Mouse (Mus musculus) heart, embryonic 11.5 days (tissue): ENCODE measurements around the gene Gdpd5. TPM values are rescaled to one million over a fixed set of nuclear protein-coding genes. Genes with fewer than 3 reads are reported as not detected.
A peak's percentile ranks its signal among the peaks of the same experiment; 100 is the strongest.

Source experiments
- ATAC-seq: fragments of 200-750 bp; cut with Nextera tagmentation; replicated peaks from 2 replicates; pipeline ENCODE4 v1.8.0; 2017; ENCODE audit warnings: moderate library complexity; ENCODE audit not compliant: insufficient number of reproducible peaks, low FRiP score, low TSS enrichment
- H3K27ac ChIP-seq: fragments of 300-500 bp; sonication (generic); 2 replicates; pipeline ENCODE4 v1.5.1; 2014; ENCODE audit warnings: mild to moderate bottlenecking, low read depth, low read length
- H3K27me3 ChIP-seq: fragments of 300-500 bp; sonication (generic); 2 replicates; pipeline ENCODE4 v1.6.1; 2014; ENCODE audit warnings: mild to moderate bottlenecking, low read length, mixed read lengths; ENCODE audit not compliant: control insufficient read depth, insufficient read depth
- H3K36me3 ChIP-seq: fragments of 300-500 bp; sonication (generic); 2 replicates; pipeline ENCODE4 v1.6.1; 2014; ENCODE audit warnings: mild to moderate bottlenecking, low read length, moderate library complexity, mixed read lengths; ENCODE audit not compliant: control insufficient read depth, insufficient read depth
- H3K4me1 ChIP-seq: fragments of 300-500 bp; sonication (generic); 2 replicates; pipeline ENCODE4 v1.6.1; 2014; ENCODE audit warnings: low read length; ENCODE audit not compliant: control insufficient read depth, insufficient read depth
- H3K4me2 ChIP-seq: fragments of 300-500 bp; sonication (generic); 2 replicates; pipeline ENCODE4 v1.6.1; 2014; ENCODE audit warnings: mild to moderate bottlenecking, moderate library complexity
- H3K4me3 ChIP-seq: fragments of 300-500 bp; sonication (generic); 2 replicates; pipeline ENCODE4 v1.5.1; 2014; ENCODE audit warnings: low read depth, low read length
- H3K9ac ChIP-seq: fragments of 300-500 bp; sonication (generic); 2 replicates; pipeline ENCODE4 v1.6.1; 2014; ENCODE audit warnings: mild to moderate bottlenecking, low read depth, low read length, moderate library complexity
- H3K9me3 ChIP-seq: fragments of 300-500 bp; sonication (generic); replicated peaks from 2 replicates; pipeline ENCODE4 v1.6.1; 2016; ENCODE audit warnings: low read length; ENCODE audit not compliant: control insufficient read depth
- WGBS: fragments of 180-500 bp; shearing (Covaris S2); extraction: QIAGEN DNeasy Blood & Tissue Kit; methylation state at CpG from one replicate; pipeline ENCODE4 v1.1.7; 2014; ENCODE audit not compliant: insufficient replicate concordance; 5-methylcytosine and 5-hydroxymethylcytosine counted together
- polyA plus RNA-seq: library from polyadenylated mRNA; unstranded; fragments of >200 nt; fragmentation: Nextera tagmentation; extraction: Ambion mirVana; gene quantifications from 2 replicates; pipeline ENCODE4 v1.2.1, GENCODE M21; 2014

Gdpd5 gene
- polyA plus RNA-seq, 1 experiment from 2014 or later, result 20.8 TPM

- Histone ChIP-seq H3K4me2 (peak overlapping the region; percentile 98), H3K27me3 (no peaks in the 10 kb centered on the region), H3K9ac (peak overlapping the region; percentile 98), H3K27ac (peak overlapping the region; percentile 97), H3K4me1 (peaks cover 56% of the 10 kb centered on the region), H3K9me3 (no peaks in the 10 kb centered on the region), H3K4me3 (peak overlapping the region; percentile 84), H3K36me3 (peaks cover 36% of the 10 kb centered on the region)
- 2% methylated on average over 12 of the region's 12 CpGs for WGBS
- ATAC-seq, result no peak
Observed at GRCm38 (mm10) chr7:99351104-99351801, 30.0 kb upstream of the Gdpd5 start.

GRCm38 (mm10) chr7:99351802-99352517 lies 29.3 kb upstream of the Gdpd5 start:
- Histone ChIP-seq H3K9me3 (no peaks in the 10 kb centered on the region), H3K4me3 (peak overlapping the region; percentile 84), H3K27ac (peak overlapping the region; percentile 97), H3K27me3 (no peaks in the 10 kb centered on the region), H3K9ac (peak overlapping the region; percentile 98), H3K4me1 (peaks cover 63% of the 10 kb centered on the region), H3K36me3 (peaks cover 28% of the 10 kb centered on the region), H3K4me2 (peak overlapping the region; percentile 98)
- no peak; the same call in 1 of the 2 replicates for ATAC-seq
- under 1% methylated on average over 18 of the region's 18 CpGs for WGBS

DNA sequence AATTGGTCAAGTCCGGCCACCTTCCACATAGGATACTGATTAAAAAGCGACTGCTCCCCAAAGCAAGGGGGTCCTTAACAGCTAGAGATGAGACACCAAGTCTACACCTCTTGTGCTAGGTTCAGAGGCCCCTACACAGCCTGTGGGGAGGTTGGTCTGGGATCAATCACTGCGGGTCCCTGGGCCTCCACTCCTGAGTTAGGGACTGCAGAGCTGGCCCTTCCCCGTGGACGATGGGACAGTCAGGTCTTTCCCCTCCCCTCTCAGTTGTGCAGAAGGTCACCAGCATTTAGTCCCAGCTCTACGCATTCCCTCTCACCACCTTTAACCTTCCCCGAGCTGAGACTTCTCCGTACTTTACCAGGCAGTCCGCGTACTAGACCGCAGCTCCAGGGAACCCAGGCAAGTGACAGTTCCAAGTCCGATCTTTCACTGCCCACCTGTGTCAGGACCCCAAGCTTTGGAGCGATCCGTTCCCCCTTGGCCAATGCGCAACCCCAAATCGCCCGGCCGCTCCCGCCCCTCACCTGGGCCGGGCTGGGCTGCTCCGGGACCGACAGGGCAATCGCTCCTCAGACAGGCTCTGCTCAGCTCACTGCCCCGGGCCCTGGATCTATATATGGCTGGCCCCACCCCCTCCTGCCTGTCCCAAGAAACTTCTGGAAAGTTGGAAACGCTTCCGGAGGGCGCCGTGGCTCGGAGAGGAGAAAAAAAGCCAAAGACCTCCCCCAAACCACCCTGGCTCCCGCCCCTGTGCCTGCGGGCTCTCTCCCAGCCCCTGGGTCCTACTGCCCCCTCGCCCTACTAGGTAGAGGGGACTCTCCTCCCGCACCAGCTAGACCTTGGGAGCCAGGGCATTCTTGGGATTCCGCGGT lies 28.5 kb upstream of the Gdpd5 start, which contains the start of gene Serpinh1:
Serpinh1 (minus strand) TSS at position 714 of the 875 bp plus-strand sequence.
- peak; percentile 73 for ATAC-seq
- under 1% methylated on average over 34 of the region's 35 CpGs for WGBS
- peak within 1 kb of the TSS; percentile 97 for H3K27ac ChIP-seq
- no peaks in the 10 kb centered on the region for H3K9me3 ChIP-seq
- no peaks in the 10 kb centered on the region for H3K27me3 ChIP-seq
- H3K4me3 ChIP-seq, result peak within 1 kb of the TSS; percentile 84
- peak within 1 kb of the TSS; percentile 98 for H3K4me2 ChIP-seq
- H3K4me1 ChIP-seq, result peaks cover 71% of the 10 kb centered on the region
- H3K9ac ChIP-seq, result peak within 1 kb of the TSS; percentile 98
- peaks cover 21% of the 10 kb centered on the region for H3K36me3 ChIP-seq

DNA sequence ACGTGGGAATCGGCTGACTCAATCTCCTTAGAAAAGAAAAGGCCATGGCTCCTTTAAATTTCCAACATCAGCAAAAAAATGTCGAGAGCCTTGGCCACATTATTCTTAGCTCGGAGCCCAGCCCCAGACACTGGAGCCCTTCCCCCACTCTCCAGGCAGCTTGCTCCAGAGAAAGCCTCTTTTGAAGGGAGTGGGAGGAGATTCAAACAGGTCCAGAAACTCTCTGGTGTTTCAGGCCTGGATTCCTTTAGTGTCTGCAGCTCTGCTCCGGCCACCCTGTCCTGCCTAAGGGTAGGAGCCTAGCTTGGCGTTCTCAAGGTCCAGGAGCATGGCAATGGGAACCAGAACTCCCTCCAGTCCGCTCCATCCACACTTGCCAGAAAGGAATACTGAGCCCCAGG lies 25.5 kb upstream of the Gdpd5 start:
- peak overlapping the region; percentile 18 for H3K4me3 ChIP-seq
- H3K27ac ChIP-seq, result peak overlapping the region; percentile 100
- ATAC-seq, result no peak
- 8% methylated on average over 7 of the region's 7 CpGs for WGBS
- peak overlapping the region; percentile 64 for H3K9ac ChIP-seq
- H3K36me3 ChIP-seq, result no peaks in the 10 kb centered on the region
- H3K27me3 ChIP-seq, result no peaks in the 10 kb centered on the region
- peaks cover 62% of the 10 kb centered on the region for H3K4me1 ChIP-seq
- H3K4me2 ChIP-seq, result peak overlapping the region; percentile 64
- no peaks in the 10 kb centered on the region for H3K9me3 ChIP-seq

DNA sequence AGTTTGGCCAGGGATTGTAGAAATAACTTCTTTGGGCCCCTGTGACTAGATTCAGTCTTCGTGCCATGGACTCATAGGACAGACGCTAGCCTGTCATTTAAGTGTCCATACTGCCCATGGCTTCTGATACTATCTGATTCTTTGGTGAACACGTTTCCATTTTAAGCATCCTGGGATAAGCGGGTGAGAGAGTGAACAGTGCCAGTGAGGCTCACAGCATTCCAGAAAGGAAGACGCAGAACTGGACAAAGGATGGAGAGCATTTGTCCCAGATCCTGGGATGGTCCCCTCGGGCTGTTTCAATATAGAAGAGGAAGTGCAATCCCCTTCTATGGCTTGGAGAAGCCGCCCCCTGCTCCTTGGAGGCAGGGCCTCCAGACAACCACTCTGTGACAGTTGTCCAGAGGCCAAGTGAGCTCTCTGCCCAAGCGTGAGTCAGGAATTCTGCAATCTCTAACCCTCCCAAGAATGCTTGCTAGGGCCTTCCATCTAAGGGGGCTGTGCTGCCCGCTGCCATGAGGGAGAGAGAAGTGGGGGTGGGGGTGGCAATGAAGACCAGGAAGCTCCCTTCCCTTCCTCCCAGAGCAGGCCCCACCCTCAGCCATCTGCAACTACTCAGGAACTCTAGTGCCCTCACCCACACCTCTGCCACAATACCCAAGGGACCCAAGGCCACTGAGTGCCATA lies 24.8 kb upstream of the Gdpd5 start:
- Histone ChIP-seq H3K9me3 (no peaks in the 10 kb centered on the region), H3K4me3 (peak overlapping the region; percentile 18), H3K9ac (peak overlapping the region; percentile 64), H3K27ac (peak overlapping the region; percentile 100), H3K27me3 (no peaks in the 10 kb centered on the region), H3K36me3 (no peaks in the 10 kb centered on the region), H3K4me2 (peak overlapping the region; percentile 64), H3K4me1 (peaks cover 64% of the 10 kb centered on the region)
- WGBS, result 13% methylated on average over 9 of the region's 9 CpGs
- 0 out of 2 replicates have a peak, but pooled peaks have one; percentile 1 for ATAC-seq

GRCm38 (mm10) chr7:99357201-99357600 lies 24.0 kb upstream of the Gdpd5 start:
- H3K4me1 ChIP-seq, result peaks cover 64% of the 10 kb centered on the region
- 36% methylated on average over 7 of the region's 7 CpGs for WGBS

DNA sequence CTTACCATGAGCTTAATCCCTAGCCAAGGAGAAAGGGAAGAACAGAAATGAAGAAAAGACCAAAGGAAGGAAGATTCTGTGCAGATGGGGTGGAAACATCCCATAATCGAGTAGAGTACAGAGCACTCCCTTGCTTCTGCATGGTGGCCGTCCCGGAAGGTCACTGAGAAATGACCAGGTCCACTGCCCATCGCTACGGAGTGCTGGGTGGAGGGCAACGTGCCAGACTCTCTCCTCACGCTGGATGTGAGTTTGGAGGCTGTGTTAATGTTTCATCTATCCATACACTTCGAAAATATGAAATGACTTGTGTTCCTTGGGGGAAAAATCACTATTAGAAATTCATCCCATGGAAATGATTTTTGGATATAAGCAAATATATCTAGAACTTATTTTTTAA lies 22.8 kb upstream of the Gdpd5 start:
- Histone ChIP-seq H3K27me3 (no peaks in the 10 kb centered on the region), H3K4me2 (no peak overlapping the region), H3K9me3 (no peaks in the 10 kb centered on the region), H3K9ac (no peak overlapping the region), H3K4me3 (no peak overlapping the region), H3K4me1 (peaks cover 61% of the 10 kb centered on the region), H3K36me3 (no peaks in the 10 kb centered on the region), H3K27ac (no peak overlapping the region)
- ATAC-seq, result no peak
- WGBS, result 86% methylated on average over 8 of the region's 8 CpGs

More at GRCm38 (mm10) chr7:99357201-99357600, 24.0 kb upstream of the Gdpd5 start:
- Histone ChIP-seq H3K9ac (peak overlapping the region; percentile 64; the same call in 1 of the 2 replicates), H3K36me3 (no peaks in the 10 kb centered on the region), H3K4me3 (no peak overlapping the region), H3K27ac (peak overlapping the region; percentile 100), H3K4me2 (peak overlapping the region; percentile 64; the same call in 1 of the 2 replicates), H3K9me3 (no peaks in the 10 kb centered on the region), H3K27me3 (no peaks in the 10 kb centered on the region)
- no peak for ATAC-seq
